Mouse (Mus musculus): ENCODE measurements around the gene Mycl.

DNA sequence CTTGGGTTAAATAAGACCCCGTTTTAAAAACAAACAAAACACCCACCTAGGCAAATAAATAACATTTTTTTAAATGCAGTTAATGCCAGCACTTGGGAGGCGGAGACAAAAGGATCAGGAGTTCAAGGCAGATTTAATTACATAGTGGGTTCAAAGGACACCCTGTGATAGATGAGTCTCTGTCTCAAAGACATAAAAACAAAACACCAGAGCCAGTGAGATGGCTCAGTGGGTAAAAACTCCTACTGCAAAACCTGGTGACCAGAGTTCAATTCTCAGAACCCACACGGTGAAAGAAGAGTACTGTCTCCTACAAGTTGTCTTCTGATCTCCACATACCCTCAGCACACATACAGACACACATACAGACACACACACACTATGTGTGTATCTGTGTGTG is 3.2 kb upstream of the Mycl start:
- TF ChIP-seq CTCF (conservative IDR thresholded peaks at IDR 0.05; ENCODE audit: insufficient read depth, insufficient read length, low read depth, low read length) (no peak), POLR2A (IDR thresholded peaks at IDR 0.05; ENCODE audit: low read depth, low read length) (no peak)
